Mouse (Mus musculus): ENCODE data around the gene Hspa2. TPM values are rescaled to one million over a fixed set of nuclear protein-coding genes. Genes with fewer than 3 reads are reported as not detected.
A peak's percentile ranks its signal among the peaks of the same experiment; 100 is the strongest.
"Not testable (repeated sequence)": the region's sequence is repeated elsewhere in the genome, so short reads cannot be mapped to it uniquely, and the experiment has no call there.

Gene Hspa2
- polyA plus RNA-seq, 1 experiment = 3.0 TPM

- no peak for TF ChIP-seq CTCF (IDR thresholded peaks at IDR 0.05; ENCODE audit: control insufficient read depth, insufficient read depth, low read length)
- no peak for TF ChIP-seq POLR2A (IDR thresholded peaks at IDR 0.05; ENCODE audit: borderline replicate concordance, control insufficient read depth, low read depth, low read length)
- no peaks in the 10 kb centered on the region; the same call in 1 of the 2 replicates for H3K4me1 ChIP-seq (ENCODE audit: control insufficient read depth, insufficient read depth, low read length)
- H3K4me3 ChIP-seq (replicated peaks; ENCODE audit: control insufficient read depth, low read depth, low read length) = no peak overlapping the region
- WGBS = 48% methylated on average over 5 of the region's 5 CpGs
- no peak overlapping the region for H3K27ac ChIP-seq (ENCODE audit: control insufficient read depth, insufficient read depth, low read depth, low read length, poor library complexity)
These were observed 27.0 kb downstream of the Hspa2 start for GRCm38 (mm10) chr12:76430879-76431406.

DNA sequence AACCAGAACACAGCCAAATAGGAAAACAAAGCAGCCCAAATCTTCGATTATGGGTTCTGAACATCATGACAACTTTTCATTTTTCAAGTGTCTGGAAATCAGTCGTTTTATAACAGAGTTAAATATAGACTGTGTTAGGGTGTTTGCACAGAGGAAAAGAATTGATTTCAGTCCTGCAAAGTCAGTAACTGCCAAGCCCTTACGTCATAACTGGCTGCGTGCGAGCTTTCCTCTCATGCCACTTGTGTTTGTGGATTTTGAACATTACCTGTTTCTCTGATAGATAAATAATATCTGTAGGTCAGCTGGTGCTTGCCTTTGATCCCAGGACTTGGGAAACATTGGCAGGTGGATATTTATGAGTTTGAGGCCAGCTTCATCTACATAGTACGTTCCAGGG is 27.5 kb downstream of the Hspa2 start:
- no peak overlapping the region for H3K27ac ChIP-seq (ENCODE audit: control insufficient read depth, insufficient read depth, low read depth, low read length, poor library complexity)
- no peak overlapping the region for H3K4me3 ChIP-seq (replicated peaks; ENCODE audit: control insufficient read depth, low read depth, low read length)
- WGBS = 51% methylated on average over 6 of the region's 6 CpGs
- TF ChIP-seq POLR2A (IDR thresholded peaks at IDR 0.05; ENCODE audit: borderline replicate concordance, control insufficient read depth, low read depth, low read length) = no peak
- no peak for TF ChIP-seq CTCF (IDR thresholded peaks at IDR 0.05; ENCODE audit: control insufficient read depth, insufficient read depth, low read length)
- H3K4me1 ChIP-seq (ENCODE audit: control insufficient read depth, insufficient read depth, low read length) = no peaks in the 10 kb centered on the region; the same call in 1 of the 2 replicates

DNA sequence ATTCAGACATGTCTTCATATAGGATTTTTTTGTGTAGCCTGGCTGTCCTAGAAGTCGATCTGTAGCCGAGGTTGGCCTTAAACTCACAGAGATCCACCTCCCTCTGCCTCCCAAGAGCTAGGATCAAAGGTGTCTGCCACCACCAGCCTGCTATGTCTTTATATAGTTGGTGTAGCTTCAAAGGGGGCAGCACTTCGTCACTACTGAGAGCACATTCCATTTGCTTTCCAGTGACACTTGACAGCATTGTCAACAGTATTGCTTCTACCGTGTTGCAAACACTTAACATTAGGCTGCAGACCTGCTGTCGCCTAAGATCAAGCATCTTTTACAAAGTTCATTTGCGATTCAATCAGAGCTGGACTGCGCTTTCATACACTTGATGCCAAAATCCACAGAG is 30.1 kb downstream of the Hspa2 start:
- TF ChIP-seq POLR2A (IDR thresholded peaks at IDR 0.05; ENCODE audit: borderline replicate concordance, control insufficient read depth, low read depth, low read length) = no peak
- TF ChIP-seq CTCF (IDR thresholded peaks at IDR 0.05; ENCODE audit: control insufficient read depth, insufficient read depth, low read length) = no peak
- Histone ChIP-seq H3K4me3 (replicated peaks; ENCODE audit: control insufficient read depth, low read depth, low read length) (no peak overlapping the region), H3K27ac (ENCODE audit: control insufficient read depth, insufficient read depth, low read depth, low read length, poor library complexity) (no peak overlapping the region), H3K4me1 (ENCODE audit: control insufficient read depth, insufficient read depth, low read length) (no peaks in the 10 kb centered on the region)
- 58% methylated on average over 7 of the region's 7 CpGs for WGBS

DNA sequence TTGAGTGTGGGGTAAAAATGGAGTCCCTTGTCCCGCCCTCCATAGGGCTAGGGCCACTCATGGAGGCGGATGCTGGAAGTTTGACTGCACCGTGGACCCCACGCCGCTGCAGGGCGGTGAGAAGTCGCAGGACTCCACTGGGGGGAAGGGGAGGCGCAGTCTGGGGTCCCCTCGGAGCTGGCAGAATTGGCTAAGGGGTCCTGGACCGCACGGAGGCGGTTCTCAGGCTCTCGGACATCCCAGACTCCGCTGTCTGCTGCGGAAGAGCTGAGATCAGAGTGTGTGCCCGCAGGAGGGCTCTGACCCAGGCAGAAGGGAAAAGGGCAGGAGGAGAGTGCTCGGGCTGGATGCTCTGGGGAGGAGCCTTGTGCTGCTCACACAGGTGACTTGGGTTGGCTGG is 31.1 kb downstream of the Hspa2 start:
- no peak for TF ChIP-seq CTCF (IDR thresholded peaks at IDR 0.05; ENCODE audit: control insufficient read depth, insufficient read depth, low read length)
- no peak for TF ChIP-seq POLR2A (IDR thresholded peaks at IDR 0.05; ENCODE audit: borderline replicate concordance, control insufficient read depth, low read depth, low read length)
- no peak overlapping the region for H3K27ac ChIP-seq (ENCODE audit: control insufficient read depth, insufficient read depth, low read depth, low read length, poor library complexity)
- H3K4me1 ChIP-seq (ENCODE audit: control insufficient read depth, insufficient read depth, low read length) = no peaks in the 10 kb centered on the region
- 13% methylated on average over 17 of the region's 17 CpGs for WGBS
- no peak overlapping the region for H3K4me3 ChIP-seq (replicated peaks; ENCODE audit: control insufficient read depth, low read depth, low read length)

- no peak overlapping the region for H3K27ac ChIP-seq (ENCODE audit: control insufficient read depth, insufficient read depth, low read depth, low read length, poor library complexity)
- H3K4me3 ChIP-seq (replicated peaks; ENCODE audit: control insufficient read depth, low read depth, low read length) = no peak overlapping the region
- no peak for TF ChIP-seq POLR2A (IDR thresholded peaks at IDR 0.05; ENCODE audit: borderline replicate concordance, control insufficient read depth, low read depth, low read length)
- TF ChIP-seq CTCF (IDR thresholded peaks at IDR 0.05; ENCODE audit: control insufficient read depth, insufficient read depth, low read length) = no peak
- H3K4me1 ChIP-seq (ENCODE audit: control insufficient read depth, insufficient read depth, low read length) = no peaks in the 10 kb centered on the region
- 60% methylated on average over 8 of the region's 8 CpGs for WGBS
These were observed 31.6 kb downstream of the Hspa2 start for GRCm38 (mm10) chr12:76435549-76435948.

GRCm38 (mm10) chr12:76443488-76443887 is 39.5 kb downstream of the Hspa2 start:
- H3K4me3 ChIP-seq (replicated peaks; ENCODE audit: control insufficient read depth, low read depth, low read length); H3K4me1 ChIP-seq (ENCODE audit: control insufficient read depth, insufficient read depth, low read length); H3K27ac ChIP-seq (ENCODE audit: control insufficient read depth, insufficient read depth, low read depth, low read length, poor library complexity): not testable (repeated sequence)
- WGBS = 76% methylated on average over 6 of the region's 6 CpGs

GRCm38 (mm10) chr12:76444359-76444772 is 40.4 kb downstream of the Hspa2 start:
- WGBS = 53% methylated on average over 10 of the region's 10 CpGs
- TF ChIP-seq CTCF (IDR thresholded peaks at IDR 0.05; ENCODE audit: control insufficient read depth, insufficient read depth, low read length) = no peak
- TF ChIP-seq POLR2A (IDR thresholded peaks at IDR 0.05; ENCODE audit: borderline replicate concordance, control insufficient read depth, low read depth, low read length) = no peak
- H3K4me3 ChIP-seq (replicated peaks; ENCODE audit: control insufficient read depth, low read depth, low read length) = peak overlapping the region; percentile 31

GRCm38 (mm10) chr12:76444862-76445261 is 40.9 kb downstream of the Hspa2 start:
- H3K4me3 ChIP-seq (replicated peaks; ENCODE audit: control insufficient read depth, low read depth, low read length) = no peak overlapping the region
- WGBS = 74% methylated on average over 6 of the region's 6 CpGs
- TF ChIP-seq CTCF (IDR thresholded peaks at IDR 0.05; ENCODE audit: control insufficient read depth, insufficient read depth, low read length) (no peak), POLR2A (IDR thresholded peaks at IDR 0.05; ENCODE audit: borderline replicate concordance, control insufficient read depth, low read depth, low read length) (no peak)
- no peak overlapping the region for H3K27ac ChIP-seq (ENCODE audit: control insufficient read depth, insufficient read depth, low read depth, low read length, poor library complexity)
- no peaks in the 10 kb centered on the region for H3K4me1 ChIP-seq (ENCODE audit: control insufficient read depth, insufficient read depth, low read length)

More at GRCm38 (mm10) chr12:76444359-76444772, 40.4 kb downstream of the Hspa2 start:
- no peaks in the 10 kb centered on the region for H3K4me1 ChIP-seq (ENCODE audit: control insufficient read depth, insufficient read depth, low read length)
- H3K27ac ChIP-seq (ENCODE audit: control insufficient read depth, insufficient read depth, low read depth, low read length, poor library complexity) = no peak overlapping the region

GRCm38 (mm10) chr12:76446201-76446600 is 42.2 kb downstream of the Hspa2 start:
- Histone ChIP-seq H3K27ac (ENCODE audit: control insufficient read depth, insufficient read depth, low read depth, low read length, poor library complexity) (no peak overlapping the region), H3K4me3 (replicated peaks; ENCODE audit: control insufficient read depth, low read depth, low read length) (no peak overlapping the region), H3K4me1 (ENCODE audit: control insufficient read depth, insufficient read depth, low read length) (no peaks in the 10 kb centered on the region)
- 83% methylated on average over 11 of the region's 11 CpGs for WGBS
- TF ChIP-seq CTCF (IDR thresholded peaks at IDR 0.05; ENCODE audit: control insufficient read depth, insufficient read depth, low read length) (no peak), POLR2A (IDR thresholded peaks at IDR 0.05; ENCODE audit: borderline replicate concordance, control insufficient read depth, low read depth, low read length) (no peak)
